8 mouse cellular contexts compared by ENCODE assay signal in genomic region chr11:116081081-116081480, GRCm38 (mm10). TPM values are rescaled to one million over a fixed set of nuclear protein-coding genes. Genes with fewer than 3 reads are reported as not detected.
DNase-seq lines count a peak whose midpoint lies in the region; ATAC-seq and TF ChIP-seq lines count a peak whose summit lies in the region.

No protein-coding gene starts in this region.

- H3K4me3 ChIP-seq in intestine, postnatal 0 days (ENCODE audit: low read depth, low read length), result no peak overlapping the region
- no peak overlapping the region for H3K4me3 ChIP-seq in intestine, embryonic 16.5 days (ENCODE audit: low read length)
- H3K4me3 ChIP-seq in hindbrain, embryonic 13.5 days, result no peak overlapping the region

- DNase-seq in CD4-positive helper T cell, adult 2 months (ENCODE audit: low read depth, low spot score), result peak; percentile 77
- peak; percentile 72 for DNase-seq in adrenal gland, postnatal 10 days
- DNase-seq in kidney, postnatal 25 days, result peak; percentile 78 to 80
- peak; percentile 73 to 88 for DNase-seq in spleen, postnatal 10 days (ENCODE audit: low spot score in 2 of 2)
- no peak for DNase-seq in Muller cell, postnatal 12 days (ENCODE audit: inconsistent ontology term)

- H3K36me3 ChIP-seq in intestine, postnatal 0 days (ENCODE audit: control insufficient read depth, insufficient read depth), result peaks cover 54% of the 10 kb centered on the region
- H3K36me3 ChIP-seq in intestine, embryonic 16.5 days (ENCODE audit: control insufficient read depth, insufficient read depth, low read length), result peaks cover 26% of the 10 kb centered on the region
- H3K36me3 ChIP-seq in hindbrain, embryonic 13.5 days, result peaks cover 55% of the 10 kb centered on the region

- H3K27me3 ChIP-seq in intestine, postnatal 0 days (replicated peaks; ENCODE audit: control insufficient read depth, insufficient read depth, low read length), result no peaks in the 10 kb centered on the region
- H3K27me3 ChIP-seq in intestine, embryonic 16.5 days (replicated peaks; ENCODE audit: control insufficient read depth, insufficient read depth, low read length), result no peaks in the 10 kb centered on the region
- H3K27me3 ChIP-seq in hindbrain, embryonic 13.5 days, result no peaks in the 10 kb centered on the region

- H3K4me2 ChIP-seq in intestine, postnatal 0 days (replicated peaks; ENCODE audit: low read depth), result no peak overlapping the region
- H3K4me2 ChIP-seq in intestine, embryonic 16.5 days (ENCODE audit: low read depth, low read length), result no peak overlapping the region
- H3K4me2 ChIP-seq in hindbrain, embryonic 13.5 days, result no peak overlapping the region

- H3K27ac ChIP-seq in intestine, postnatal 0 days (ENCODE audit: low read depth, low read length), result no peak overlapping the region
- no peak overlapping the region for H3K27ac ChIP-seq in intestine, embryonic 16.5 days (ENCODE audit: low read length)
- H3K27ac ChIP-seq in hindbrain, embryonic 13.5 days, result no peak overlapping the region

- WGBS in intestine, postnatal 0 days, result 60% methylated on average over 6 of the region's 6 CpGs
- 62% methylated on average over 6 of the region's 6 CpGs for WGBS in intestine, embryonic 16.5 days
- 78% methylated on average over 6 of the region's 6 CpGs for WGBS in hindbrain, embryonic 13.5 days

- peak; percentile 79 for TF ChIP-seq CTCF in intestine, postnatal 0 days (IDR thresholded peaks at IDR 0.05; ENCODE audit: low read depth)

- H3K4me1 ChIP-seq in intestine, postnatal 0 days (replicated peaks; ENCODE audit: control insufficient read depth, insufficient read depth, low read length), result 0 out of 2 replicates have a peak, but pooled peaks cover 4% of the 10 kb centered on the region
- peaks cover 32% of the 10 kb centered on the region for H3K4me1 ChIP-seq in intestine, embryonic 16.5 days (ENCODE audit: control insufficient read depth, insufficient read depth, low read length)
- H3K4me1 ChIP-seq in hindbrain, embryonic 13.5 days (replicated peaks), result peaks cover 34% of the 10 kb centered on the region

- ATAC-seq in intestine, postnatal 0 days, result no peak
- ATAC-seq in intestine, embryonic 16.5 days, result no peak
- ATAC-seq in hindbrain, embryonic 13.5 days (ENCODE audit: low FRiP score), result no peak

- H3K9ac ChIP-seq in intestine, postnatal 0 days (ENCODE audit: low read depth, low read length), result no peak overlapping the region
- H3K9ac ChIP-seq in intestine, embryonic 16.5 days (ENCODE audit: low read depth, low read length), result no peak overlapping the region
- H3K9ac ChIP-seq in hindbrain, embryonic 13.5 days, result no peak overlapping the region

- H3K9me3 ChIP-seq in intestine, postnatal 0 days (ENCODE audit: control insufficient read depth), result no peaks in the 10 kb centered on the region
- no peaks in the 10 kb centered on the region for H3K9me3 ChIP-seq in intestine, embryonic 16.5 days (ENCODE audit: control insufficient read depth, low read length)
- H3K9me3 ChIP-seq in hindbrain, embryonic 13.5 days, result no peaks in the 10 kb centered on the region

RNA-seq across cellular contexts. Expression of gene Unc13d, which starts 3.3 kb away (rescaled TPM):
- 1.1 and 1.2 TPM in 2 replicates for polyA plus RNA-seq in intestine, postnatal 0 days (2015; fragmentation: Nextera tagmentation; extraction: Ambion mirVana)
- 6.4 and 7.5 TPM in 2 replicates for polyA plus RNA-seq in intestine, embryonic 16.5 days (2015; fragmentation: Nextera tagmentation; extraction: Ambion mirVana)
- 1 to 10 TPM; 2.3 to 2.7 TPM for total RNA-seq in adrenal gland, postnatal 10 days (2021)
- 1.5 and 2.0 TPM in 2 replicates for polyA plus RNA-seq in hindbrain, embryonic 13.5 days (2015; fragmentation: Nextera tagmentation; extraction: Ambion mirVana)

RNA-seq across cellular contexts. Expression of gene Wbp2, which starts 5.7 kb away (rescaled TPM):
- polyA plus RNA-seq in intestine, postnatal 0 days (2015; fragmentation: Nextera tagmentation; extraction: Ambion mirVana), result 179 and 201 TPM in 2 replicates
- 135 and 160 TPM in 2 replicates for polyA plus RNA-seq in intestine, embryonic 16.5 days (2015; fragmentation: Nextera tagmentation; extraction: Ambion mirVana)
- 100 to 1,000 TPM; 103 to 110 TPM for total RNA-seq in adrenal gland, postnatal 10 days (2021)
- 129 and 133 TPM in 2 replicates for polyA plus RNA-seq in hindbrain, embryonic 13.5 days (2015; fragmentation: Nextera tagmentation; extraction: Ambion mirVana)

RNA-seq across cellular contexts. Expression of gene Trim47, which starts 45.9 kb away (rescaled TPM):
- 15.7 and 16.1 TPM in 2 replicates for polyA plus RNA-seq in intestine, postnatal 0 days (2015; fragmentation: Nextera tagmentation; extraction: Ambion mirVana)
- polyA plus RNA-seq in intestine, embryonic 16.5 days (2015; fragmentation: Nextera tagmentation; extraction: Ambion mirVana), result 13.9 and 14.7 TPM in 2 replicates
- total RNA-seq in adrenal gland, postnatal 10 days (2021), result 10 to 100 TPM; 23.2 to 24.5 TPM
- 3.9 and 4.5 TPM in 2 replicates for polyA plus RNA-seq in hindbrain, embryonic 13.5 days (2015; fragmentation: Nextera tagmentation; extraction: Ambion mirVana)

RNA-seq across cellular contexts. Expression of gene Trim65, which starts 49.8 kb away (rescaled TPM):
- 3.1 and 3.3 TPM in 2 replicates for polyA plus RNA-seq in intestine, postnatal 0 days (2015; fragmentation: Nextera tagmentation; extraction: Ambion mirVana)
- 7.7 and 9.3 TPM in 2 replicates for polyA plus RNA-seq in intestine, embryonic 16.5 days (2015; fragmentation: Nextera tagmentation; extraction: Ambion mirVana)
- 1 to 10 TPM; 6.3 to 8.1 TPM for total RNA-seq in adrenal gland, postnatal 10 days (2021)
- 1.9 and 2.3 TPM in 2 replicates for polyA plus RNA-seq in hindbrain, embryonic 13.5 days (2015; fragmentation: Nextera tagmentation; extraction: Ambion mirVana)

RNA-seq across cellular contexts. Expression of gene Unk, which starts 51.0 kb away (rescaled TPM):
- 7.4 and 8.8 TPM in 2 replicates for polyA plus RNA-seq in intestine, postnatal 0 days (2015; fragmentation: Nextera tagmentation; extraction: Ambion mirVana)
- polyA plus RNA-seq in intestine, embryonic 16.5 days (2015; fragmentation: Nextera tagmentation; extraction: Ambion mirVana), result 22.9 and 24.4 TPM in 2 replicates
- total RNA-seq in adrenal gland, postnatal 10 days (2021), result 10 to 100 TPM; 21.0 to 26.0 TPM
- polyA plus RNA-seq in hindbrain, embryonic 13.5 days (2015; fragmentation: Nextera tagmentation; extraction: Ambion mirVana), result 33.8 and 37.1 TPM in 2 replicates
